Mouse (Mus musculus) Patski (cell line): ENCODE measurements around the gene Jazf1. TPM values are rescaled to one million over a fixed set of nuclear protein-coding genes. Genes with fewer than 3 reads are reported as not detected.
A peak's percentile ranks its signal among the peaks of the same experiment; 100 is the strongest.

Experiments
- ATAC-seq: fragments of 100-300 bp; one replicate; pipeline ENCODE4 v1.8.0; 2021
- CTCF ChIA-PET: fragments of 350-600 bp; sonication (Branson Sonifier 250); formaldehyde crosslinking; loops from one replicate; lab custom pipeline; 2022; ENCODE audit warnings: inconsistent platforms; lab: Charles Lee
- POLR2A ChIA-PET: fragments of 350-600 bp; sonication (Branson Sonifier 250); formaldehyde crosslinking; loops from one replicate; lab custom pipeline; 2022; ENCODE audit warnings: antibody characterized with exemption, inconsistent platforms; lab: Charles Lee
- DNase-seq: peaks from one replicate; pipeline ENCODE4 v3.0.0-alpha.2; 2011; ENCODE audit warnings: low read depth, low spot score
- H3K27me3 ChIP-seq: fragments of 371-371 bp; one replicate; pipeline ENCODE4 v1.5.1; 2021
- CTCF ChIP-seq: fragments of 100-300 bp; IDR thresholded peaks from one replicate; pipeline ENCODE4 v1.5.1; 2021
- in situ Hi-C: fragments of 300-500 bp; cut with MboI; formaldehyde crosslinking; loops from 3 replicates; pipeline ENCODE4 v1.11.1; 2018; ENCODE audit warnings: low pct_unique_long_range_greater_than_20kb, mixed read lengths
- polyA plus RNA-seq: library from polyadenylated mRNA; unstranded; gene quantifications from one replicate; pipeline ENCODE4 v1.2.3, GENCODE M21; 2021

The Jazf1 gene
- polyA plus RNA-seq, 1 experiment from 2014 or later = 15.5 TPM

- DNase-seq (no peak), ATAC-seq (no peak)
- no peak for TF ChIP-seq CTCF
- CTCF ChIA-PET = interaction anchor here (0.9 kb wide), 1 partner anchor 13 kb away, joined by 3 read pairs; no protein-coding TSS in a partner anchor
- no peaks in the 10 kb centered on the region for H3K27me3 ChIP-seq
- POLR2A ChIA-PET = interaction anchor here (1.2 kb wide), 1 partner anchor 9 kb away, joined by 3 read pairs; no protein-coding TSS in a partner anchor
- in situ Hi-C loops = no loop called here
These were observed 173.4 kb downstream of the Jazf1 start for GRCm38 (mm10) chr6:52895075-52895474.

GRCm38 (mm10) chr6:52894501-52894823 lies 174.0 kb downstream of the Jazf1 start:
- TF ChIP-seq CTCF = no peak
- no peak for DNase-seq
- CTCF ChIA-PET = interaction anchor here (1.1 kb wide), 1 partner anchor 24 kb away, joined by 3 read pairs; no protein-coding TSS in a partner anchor
- POLR2A ChIA-PET = no interaction called here
- ATAC-seq = no peak
- in situ Hi-C loops = no loop called here
- no peaks in the 10 kb centered on the region for H3K27me3 ChIP-seq

GRCm38 (mm10) chr6:52893811-52894500 lies 174.5 kb downstream of the Jazf1 start:
- no peaks in the 10 kb centered on the region for H3K27me3 ChIP-seq
- in situ Hi-C loops = no loop called here
- ChIA-PET CTCF (interaction anchor here (0.9 to 1.1 kb wide), 3 partner anchors 13 to 78 kb away, joined by 3 read pairs; no protein-coding TSS in a partner anchor), POLR2A (interaction anchor here (0.6 kb wide), 1 partner anchor 46 kb away, joined by 3 read pairs; no protein-coding TSS in a partner anchor)
- DNase-seq (no peak), ATAC-seq (no peak)
- TF ChIP-seq CTCF = no peak

GRCm38 (mm10) chr6:52892978-52893377 lies 175.5 kb downstream of the Jazf1 start:
- in situ Hi-C loops = no loop called here
- no peak for ATAC-seq
- CTCF ChIA-PET = interaction anchor here (1.0 kb wide), 1 partner anchor 79 kb away, joined by 3 read pairs; no protein-coding TSS in a partner anchor
- POLR2A ChIA-PET = no interaction called here
- TF ChIP-seq CTCF = no peak
- DNase-seq = no peak
- no peaks in the 10 kb centered on the region for H3K27me3 ChIP-seq

- POLR2A ChIA-PET = no interaction called here
- H3K27me3 ChIP-seq = no peaks in the 10 kb centered on the region
- no peak for TF ChIP-seq CTCF
- CTCF ChIA-PET = interaction anchor here (0.9 to 1.1 kb wide), 2 partner anchors 13 to 19 kb away, joined by 3 to 4 read pairs; no protein-coding TSS in a partner anchor
- in situ Hi-C loops = no loop called here
- no peak for ATAC-seq
- no peak for DNase-seq
These were observed 180.8 kb downstream of the Jazf1 start for GRCm38 (mm10) chr6:52887541-52888203.

- no peak for TF ChIP-seq CTCF
- ChIA-PET POLR2A (no interaction called here), CTCF (interaction anchor here (1.2 kb wide), 1 partner anchor 18 kb away, joined by 4 read pairs; no protein-coding TSS in a partner anchor)
- in situ Hi-C loops = no loop called here
- DNase-seq (no peak), ATAC-seq (no peak)
- H3K27me3 ChIP-seq = no peaks in the 10 kb centered on the region
These were observed 184.7 kb downstream of the Jazf1 start for GRCm38 (mm10) chr6:52883773-52884172.

- no peak for ATAC-seq
- no peak for DNase-seq
- H3K27me3 ChIP-seq = no peaks in the 10 kb centered on the region
- POLR2A ChIA-PET = no interaction called here
- CTCF ChIA-PET = interaction anchor here (1.2 kb wide), 1 partner anchor 26 kb away, joined by 3 read pairs; no protein-coding TSS in a partner anchor
- no peak for TF ChIP-seq CTCF
- in situ Hi-C loops = no loop called here
These were observed 191.3 kb downstream of the Jazf1 start for GRCm38 (mm10) chr6:52877176-52877575.

GRCm38 (mm10) chr6:52871306-52871705 lies 197.1 kb downstream of the Jazf1 start:
- ChIA-PET POLR2A (no interaction called here), CTCF (interaction anchor here (1.6 kb wide), 1 partner anchor 33 kb away, joined by 4 read pairs; no protein-coding TSS in a partner anchor)
- in situ Hi-C loops = no loop called here
- ATAC-seq (no peak), DNase-seq (no peak)
- TF ChIP-seq CTCF = peak; percentile 36
- no peaks in the 10 kb centered on the region for H3K27me3 ChIP-seq

GRCm38 (mm10) chr6:52869252-52869651 lies 199.2 kb downstream of the Jazf1 start:
- no peak for ATAC-seq
- ChIA-PET CTCF (interaction anchor here (1.0 to 2.7 kb wide), 5 partner anchors 10 to 24 kb away, joined by 3 to 9 read pairs (median 5); no protein-coding TSS in a partner anchor), POLR2A (interaction anchor here (0.5 kb wide), 1 partner anchor 264 kb away, joined by 5 read pairs; no protein-coding TSS in a partner anchor)
- no peaks in the 10 kb centered on the region for H3K27me3 ChIP-seq
- no peak for DNase-seq
- in situ Hi-C loops = no loop called here
- TF ChIP-seq CTCF = no peak

- POLR2A ChIA-PET = no interaction called here
- CTCF ChIA-PET = interaction anchor here (1.0 to 2.7 kb wide), 6 partner anchors 9 to 20 kb away, joined by 3 to 9 read pairs (median 4); no protein-coding TSS in a partner anchor
- ATAC-seq = no peak
- no peak for DNase-seq
- in situ Hi-C loops = no loop called here
- TF ChIP-seq CTCF = no peak
- H3K27me3 ChIP-seq = no peaks in the 10 kb centered on the region
These were observed 200.1 kb downstream of the Jazf1 start for GRCm38 (mm10) chr6:52868352-52868751.
